Mouse (Mus musculus): Measurements from ENCODE around the gene Hoxa4. TPM values are rescaled to one million over a fixed set of nuclear protein-coding genes. Genes with fewer than 3 reads are reported as not detected.

Hoxa4 gene
- polyA plus RNA-seq, 1 experiment, result 2.4 TPM

GRCm38 (mm10) chr6:52152226-52153193 is 39.0 kb downstream of the Hoxa4 start:
- no peaks in the 10 kb centered on the region for H3K36me3 ChIP-seq (ENCODE audit: control insufficient read depth, insufficient read depth, low read length)
- no peak overlapping the region for H3K27ac ChIP-seq (ENCODE audit: insufficient read depth, low read depth, low read length)
- TF ChIP-seq POLR2A (IDR thresholded peaks at IDR 0.05; ENCODE audit: low read depth, low read length), result no peak
- H3K4me3 ChIP-seq (ENCODE audit: low read depth, low read length), result no peak overlapping the region
- no peaks in the 10 kb centered on the region for H3K4me1 ChIP-seq (ENCODE audit: control insufficient read depth, insufficient read depth, insufficient read length, low read length)
- H3K27me3 ChIP-seq (ENCODE audit: control insufficient read depth, insufficient read depth, low read length), result peaks cover 20% of the 10 kb centered on the region
- WGBS, result 52% methylated on average over 16 of the region's 16 CpGs

GRCm38 (mm10) chr6:52151571-52151970 is 40.0 kb downstream of the Hoxa4 start:
- WGBS, result 57% methylated on average over 4 of the region's 4 CpGs
- TF ChIP-seq CTCF (IDR thresholded peaks at IDR 0.05; ENCODE audit: extremely low read depth, insufficient read length, insufficient replicate concordance, low read depth, low read length), result no peak
- TF ChIP-seq POLR2A (IDR thresholded peaks at IDR 0.05; ENCODE audit: low read depth, low read length), result no peak

GRCm38 (mm10) chr6:52150401-52150966 is 41.1 kb downstream of the Hoxa4 start:
- no peak overlapping the region for H3K4me3 ChIP-seq (ENCODE audit: low read depth, low read length)
- H3K4me1 ChIP-seq (ENCODE audit: control insufficient read depth, insufficient read depth, insufficient read length, low read length), result no peaks in the 10 kb centered on the region
- no peaks in the 10 kb centered on the region for H3K36me3 ChIP-seq (ENCODE audit: control insufficient read depth, insufficient read depth, low read length)
- WGBS, result 40% methylated on average over 16 of the region's 16 CpGs
- no peak for TF ChIP-seq POLR2A (IDR thresholded peaks at IDR 0.05; ENCODE audit: low read depth, low read length)
- TF ChIP-seq CTCF (IDR thresholded peaks at IDR 0.05; ENCODE audit: extremely low read depth, insufficient read length, insufficient replicate concordance, low read depth, low read length), result no peak
- no peak overlapping the region for H3K27ac ChIP-seq (ENCODE audit: insufficient read depth, low read depth, low read length)
- H3K27me3 ChIP-seq (ENCODE audit: control insufficient read depth, insufficient read depth, low read length), result peaks cover 19% of the 10 kb centered on the region

More at GRCm38 (mm10) chr6:52151571-52151970, 40.0 kb downstream of the Hoxa4 start:
- H3K36me3 ChIP-seq (ENCODE audit: control insufficient read depth, insufficient read depth, low read length), result no peaks in the 10 kb centered on the region
- no peaks in the 10 kb centered on the region for H3K4me1 ChIP-seq (ENCODE audit: control insufficient read depth, insufficient read depth, insufficient read length, low read length)
- H3K4me3 ChIP-seq (ENCODE audit: low read depth, low read length), result no peak overlapping the region
- peaks cover 19% of the 10 kb centered on the region for H3K27me3 ChIP-seq (ENCODE audit: control insufficient read depth, insufficient read depth, low read length)
- no peak overlapping the region for H3K27ac ChIP-seq (ENCODE audit: insufficient read depth, low read depth, low read length)

Other genes starting within 250 kb of the Hoxa4 start
- 2.7 and 6.5 TPM in 2 replicates for gene Skap2, start 179.2 kb downstream of the Hoxa4 start, polyA plus RNA-seq (2012; rRNA removed)
- 0.11 and 0.28 TPM in 2 replicates for gene Hoxa1, start 33.4 kb downstream of the Hoxa4 start, polyA plus RNA-seq (2012; rRNA removed)
- 0.83 and 1.0 TPM in 2 replicates for gene Hoxa2, start 26.9 kb downstream of the Hoxa4 start, polyA plus RNA-seq (2012; rRNA removed)
- 0.10 TPM in 1 of 2 replicates, not detected in the other for gene 5730596B20Rik, start 14.3 kb downstream of the Hoxa4 start, polyA plus RNA-seq (2012; rRNA removed)
- 3.5 and 4.7 TPM in 2 replicates for gene Hoxa5, start 12.8 kb upstream of the Hoxa4 start, polyA plus RNA-seq (2012; rRNA removed)
- gene Hoxa6, start 17.0 kb upstream of the Hoxa4 start, polyA plus RNA-seq (2012; rRNA removed), result 0.15 and 0.52 TPM in 2 replicates
- 3.5 and 5.0 TPM in 2 replicates for gene Hoxa3, start 21.6 kb upstream of the Hoxa4 start, polyA plus RNA-seq (2012; rRNA removed)
- gene Gm28308, start 21.6 kb upstream of the Hoxa4 start, polyA plus RNA-seq (2012; rRNA removed), result 0.58 TPM in 1 of 2 replicates, not detected in the other
- 0.04 and 2.5 TPM in 2 replicates for gene Hoxa7, start 30.1 kb upstream of the Hoxa4 start, polyA plus RNA-seq (2012; rRNA removed)
- gene Hoxa9, start 39.3 kb upstream of the Hoxa4 start, polyA plus RNA-seq (2012; rRNA removed), result not detected in 2 replicates
- gene Hoxa10, start 49.1 kb upstream of the Hoxa4 start, polyA plus RNA-seq (2012; rRNA removed), result 0.06 TPM in 1 of 2 replicates, not detected in the other
- gene Hoxa11, start 54.1 kb upstream of the Hoxa4 start, polyA plus RNA-seq (2012; rRNA removed), result 0.04 TPM in 1 of 2 replicates, not detected in the other
- gene Hoxa13, start 69.1 kb upstream of the Hoxa4 start, polyA plus RNA-seq (2012; rRNA removed), result not detected in 2 replicates
- gene Evx1, start 121.7 kb upstream of the Hoxa4 start, polyA plus RNA-seq (2012; rRNA removed), result not detected in 2 replicates

All from small intestine, adult 2 months (tissue).